Mouse (Mus musculus) T-helper 2 cell (primary cell): ENCODE results near the gene Foxs1.

Experiments used
- in situ Hi-C: fragments of 300-600 bp; cut with MboI, MseI; formaldehyde crosslinking; loops from one replicate; pipeline ENCODE4 v1.15.1; 2025; ENCODE audit warnings: high pct_unique_total_duplicates

The Foxs1 gene

DNA sequence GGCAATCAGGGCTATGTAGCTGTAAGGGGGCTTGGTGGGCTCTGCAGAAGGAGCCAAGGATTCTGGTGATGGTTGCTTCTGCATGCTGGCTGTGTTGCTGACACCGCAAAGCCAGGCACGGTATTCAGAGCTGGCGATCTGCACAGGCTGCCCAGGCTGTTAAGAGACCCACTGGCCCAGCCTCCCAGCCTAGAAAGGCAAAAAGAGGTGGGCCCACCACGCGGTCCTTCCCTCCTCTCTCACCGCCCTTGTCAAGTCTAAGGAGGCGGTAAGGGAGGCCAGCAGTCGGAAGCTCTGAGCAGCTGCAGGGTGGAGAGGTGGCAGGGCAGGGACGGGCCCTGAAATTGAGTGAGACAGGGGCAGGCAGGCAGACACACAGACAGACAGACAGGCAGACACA lies at the start of gene Foxs1:
Foxs1 (minus strand) TSS at position 161 of the 400 bp plus-strand sequence.
- in situ Hi-C loops = no loop called here

DNA sequence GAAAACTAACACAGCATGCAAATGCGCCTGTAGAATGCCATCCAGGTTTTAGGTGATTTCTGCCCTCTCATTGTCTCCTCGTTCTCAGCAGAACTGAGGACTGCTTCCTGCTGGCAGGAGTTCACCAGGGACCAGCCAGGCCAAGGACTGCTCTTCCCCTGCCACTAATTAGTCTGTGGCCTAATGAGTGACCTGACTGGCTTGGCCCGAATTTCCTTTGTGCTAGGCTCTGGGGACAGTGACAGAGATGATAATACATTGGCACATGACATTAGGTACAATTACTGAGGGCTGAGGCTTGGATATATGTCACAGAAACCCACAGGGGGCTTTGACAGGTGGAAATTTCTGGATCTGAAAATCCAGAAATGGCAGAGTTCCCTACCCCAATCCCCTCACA lies 44.0 kb upstream of the Foxs1 start:
- in situ Hi-C loops = no loop called here

DNA sequence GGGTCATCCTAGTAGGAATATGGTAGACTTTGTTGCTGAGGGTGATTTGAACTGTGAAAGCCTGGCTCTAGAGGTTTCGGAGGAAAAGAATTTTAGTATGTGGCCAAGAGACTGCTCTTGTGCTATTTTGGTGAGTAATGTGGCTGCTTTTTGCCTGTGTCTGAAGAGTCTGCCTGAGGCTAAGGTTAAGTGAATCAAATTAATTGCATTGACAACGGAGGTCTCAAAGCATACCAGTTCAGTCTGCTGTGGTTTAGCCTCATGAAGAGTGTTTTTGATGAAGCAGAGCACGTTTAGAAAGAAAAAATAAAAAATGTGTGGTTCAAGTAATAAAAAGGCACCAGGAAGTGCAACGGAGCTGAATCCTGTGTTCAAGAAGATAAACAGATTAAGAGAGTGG lies 32.5 kb upstream of the Foxs1 start:
- in situ Hi-C loops = no loop called here

DNA sequence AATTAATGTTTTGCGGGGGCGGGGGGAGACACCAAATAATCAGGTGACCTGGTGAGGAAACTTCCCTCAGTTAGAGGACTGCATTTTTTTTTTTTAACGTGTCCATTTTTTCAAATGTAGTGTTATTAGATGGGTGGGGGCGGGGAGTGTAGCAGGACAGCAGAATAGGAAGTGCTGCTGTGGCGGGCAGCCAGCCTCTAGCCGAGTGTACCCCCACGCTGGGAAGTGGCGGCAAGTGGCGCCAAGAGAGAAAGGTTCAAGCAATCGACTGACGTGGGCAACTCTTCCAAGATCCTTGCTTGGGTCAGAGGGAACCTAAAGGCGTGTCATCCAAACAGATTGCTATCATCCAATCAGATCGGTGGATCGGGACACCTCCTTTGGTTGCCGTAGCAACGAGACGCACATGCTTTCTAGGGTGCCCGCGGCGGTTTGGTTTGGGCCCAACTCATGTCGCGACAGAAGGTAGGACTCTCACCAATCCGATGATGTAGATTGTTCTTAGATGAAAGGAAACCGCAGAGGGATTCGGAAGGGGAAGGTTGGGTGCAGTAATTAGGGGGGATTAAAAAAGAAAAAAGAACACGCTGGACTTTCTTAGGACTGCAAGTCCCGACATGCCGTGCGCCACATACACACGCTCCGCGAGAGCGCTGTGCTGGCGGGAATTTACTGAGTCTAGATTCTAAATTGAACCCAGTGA lies 29.2 kb upstream of the Foxs1 start, which contains the start of gene Ttll9:
Ttll9 (plus strand) TSS at position 395 of the 703 bp plus-strand sequence.
- in situ Hi-C loops = no loop called here

DNA sequence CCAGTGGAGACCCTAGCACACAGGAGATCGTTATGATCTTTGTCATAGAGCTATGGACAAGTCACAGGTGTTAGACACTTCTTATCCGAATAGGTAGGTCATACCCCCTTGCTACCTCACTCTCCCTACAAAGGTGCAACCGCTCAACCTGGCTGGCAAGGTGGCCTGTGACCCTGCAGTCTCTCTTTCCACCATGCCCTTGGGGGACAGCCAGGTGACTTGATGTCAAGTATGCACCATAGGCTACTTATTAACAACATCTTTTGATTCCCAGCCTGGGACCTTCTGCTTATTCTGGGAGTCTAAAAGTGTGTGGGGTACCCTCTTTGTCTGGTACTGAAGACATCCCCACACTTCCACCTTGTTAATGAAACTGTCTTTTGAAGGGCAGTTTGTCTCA lies 25.1 kb upstream of the Foxs1 start:
- in situ Hi-C loops = no loop called here

DNA sequence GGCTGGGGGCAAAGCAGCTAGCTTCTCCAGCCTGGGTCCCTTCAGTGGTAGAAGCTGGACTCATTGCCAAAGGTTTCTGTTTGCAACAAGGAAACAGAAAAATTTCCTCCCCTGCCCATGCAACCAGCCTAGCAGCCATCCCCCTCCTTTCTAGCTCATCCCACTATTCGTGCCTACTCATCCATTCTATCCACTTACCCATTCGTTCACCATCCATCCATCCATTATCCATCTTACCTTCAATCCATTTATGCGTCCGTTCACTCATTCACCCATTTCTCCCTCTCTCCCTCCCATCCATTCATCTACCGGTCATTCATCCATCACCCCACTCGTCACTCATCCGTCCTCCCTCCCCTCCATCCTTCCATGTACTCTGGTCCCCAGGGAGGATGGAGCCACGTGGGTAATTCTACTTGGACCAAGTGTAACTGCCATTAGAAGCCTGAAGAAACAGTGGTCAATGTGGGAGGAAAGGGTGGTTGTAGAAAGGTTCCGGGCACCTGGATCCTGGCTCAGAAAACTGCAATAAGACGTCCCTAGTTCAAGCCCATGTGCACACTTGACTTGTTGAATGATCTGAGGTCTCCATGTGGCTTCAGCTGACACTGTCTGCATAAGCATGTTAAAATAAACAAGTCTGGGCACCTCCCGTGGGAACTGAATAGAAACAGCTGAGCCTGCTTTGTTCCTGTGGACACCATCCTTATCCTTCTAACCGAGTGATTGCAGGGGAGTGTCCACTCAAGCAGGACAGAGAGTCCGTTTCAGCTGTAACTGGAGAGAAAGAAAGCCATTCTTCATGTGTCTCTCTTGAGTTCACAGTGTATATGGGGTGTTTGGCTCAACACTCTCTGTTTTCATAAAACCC lies 19.1 kb upstream of the Foxs1 start:
- in situ Hi-C loops = no loop called here

DNA sequence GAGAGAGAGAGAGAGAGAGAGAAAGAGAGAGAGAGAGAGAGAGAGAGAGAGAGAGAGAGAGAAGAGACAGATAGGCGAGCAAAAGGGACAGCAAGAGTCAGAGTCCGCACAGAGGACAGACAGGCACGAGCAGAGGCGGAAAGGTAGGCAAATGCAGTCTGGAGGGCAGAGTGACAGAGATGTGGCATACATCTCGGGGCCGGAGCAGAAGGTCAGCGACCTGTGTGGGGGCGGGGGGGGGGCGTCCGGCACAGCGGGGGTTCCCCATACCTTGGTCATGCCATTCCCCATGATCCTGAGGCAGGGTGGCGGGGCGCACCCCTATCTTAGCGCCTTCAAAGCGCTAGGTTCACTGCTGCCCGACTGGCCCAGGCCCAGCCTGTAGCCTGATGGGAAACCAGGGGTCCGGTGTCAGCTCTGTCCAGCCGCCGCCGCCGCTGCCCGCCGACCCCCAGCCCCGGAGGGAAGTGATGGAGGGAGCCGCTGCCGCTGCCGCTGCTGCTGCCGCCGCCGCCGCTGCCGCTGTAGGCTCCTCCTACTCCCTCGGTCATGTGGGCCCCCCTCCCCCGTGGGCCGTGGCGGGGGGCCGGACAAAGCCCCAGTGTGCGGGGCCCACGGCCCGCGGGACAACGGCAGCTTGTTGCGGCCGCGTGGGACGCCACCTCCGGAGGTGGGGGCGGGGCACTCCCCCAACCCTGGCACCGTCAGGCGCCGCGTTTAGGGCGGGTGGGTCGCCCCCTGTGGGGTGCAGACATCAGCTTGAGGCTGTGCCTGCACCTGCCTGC lies 18.2 kb upstream of the Foxs1 start, which contains the start of gene Dusp15:
Dusp15 (minus strand) TSS at position 634 of the 785 bp plus-strand sequence.
- in situ Hi-C loops = no loop called here

DNA sequence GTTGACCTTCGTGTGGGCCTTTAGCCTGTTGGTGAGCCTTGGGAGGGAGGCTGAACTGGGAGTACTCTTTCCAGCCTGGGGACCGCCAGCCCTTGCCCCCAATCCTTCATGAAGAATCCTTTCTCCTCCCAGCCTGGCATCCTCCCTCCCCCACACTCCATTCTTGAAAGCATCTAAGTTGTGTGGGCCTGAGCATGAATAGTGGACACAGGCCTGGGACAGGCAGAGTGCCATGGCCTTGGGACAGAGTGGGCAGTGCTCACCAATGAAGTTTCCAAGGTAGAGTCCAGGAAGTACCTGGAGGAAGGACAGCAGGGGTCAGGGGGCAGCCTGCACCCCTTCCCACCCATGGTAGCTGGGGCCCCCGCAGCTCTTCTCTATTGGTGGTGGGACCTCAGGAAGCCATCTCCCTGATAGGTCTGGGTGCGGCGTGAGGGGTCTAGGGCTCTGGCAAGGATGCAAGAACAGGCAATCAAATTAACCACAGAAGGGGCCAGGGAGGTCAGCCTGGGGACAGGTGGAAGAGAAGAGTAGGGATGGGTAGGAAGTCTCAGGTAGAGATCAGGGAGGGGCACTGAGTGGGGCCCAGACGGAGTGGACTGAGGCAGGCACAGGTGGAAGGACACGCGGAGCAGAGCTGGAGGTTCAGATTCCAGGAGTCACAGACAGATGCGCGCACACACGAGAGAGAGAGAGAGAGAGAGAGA lies 17.5 kb upstream of the Foxs1 start:
- in situ Hi-C loops = no loop called here

DNA sequence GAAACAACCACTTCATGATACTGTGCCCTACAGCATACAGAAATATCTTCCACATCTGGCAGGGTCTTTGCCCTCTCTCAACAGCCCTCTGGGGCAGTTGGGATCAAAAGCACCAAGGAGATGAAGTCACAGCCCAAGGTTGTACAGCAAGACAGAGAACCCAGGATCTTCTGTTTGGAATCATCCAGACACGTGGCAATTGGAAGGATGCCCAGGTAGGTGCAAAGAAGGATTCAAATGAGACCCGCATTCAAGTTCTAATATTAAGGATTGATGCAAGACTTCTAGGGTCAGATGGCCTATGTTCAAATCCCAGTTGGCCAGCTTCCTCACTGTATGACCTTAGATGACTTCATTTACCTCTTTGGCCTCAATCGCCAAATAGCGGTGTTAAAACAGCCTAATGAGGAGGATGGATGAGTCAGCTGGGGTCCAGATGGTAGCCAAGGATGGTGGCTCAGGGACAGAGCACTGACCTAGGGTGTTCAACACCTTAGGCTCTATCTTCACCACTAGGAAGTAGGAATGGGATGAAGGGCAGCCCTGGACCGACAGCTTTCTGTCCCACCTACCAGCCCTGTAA lies 15.5 kb upstream of the Foxs1 start:
- in situ Hi-C loops = no loop called here

DNA sequence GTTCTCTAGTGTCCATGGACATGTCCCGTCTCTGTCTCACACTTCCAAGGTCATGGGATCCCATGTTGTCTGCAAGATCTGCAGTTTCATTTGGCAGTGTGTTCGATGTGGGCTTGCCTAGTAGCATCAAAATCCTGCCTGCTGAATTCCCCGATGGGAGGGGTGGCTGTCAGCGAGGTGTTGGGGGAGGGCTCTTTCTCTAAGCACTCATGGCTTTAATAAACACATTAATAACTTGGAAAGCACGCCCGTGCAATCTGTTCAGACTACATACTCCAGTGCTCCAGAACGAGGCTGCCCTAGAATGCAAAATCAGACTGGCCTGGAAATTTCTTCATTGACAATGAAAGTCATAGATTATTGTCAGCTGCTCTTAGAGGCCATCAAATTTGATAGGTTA lies 14.1 kb upstream of the Foxs1 start:
- in situ Hi-C loops = no loop called here

DNA sequence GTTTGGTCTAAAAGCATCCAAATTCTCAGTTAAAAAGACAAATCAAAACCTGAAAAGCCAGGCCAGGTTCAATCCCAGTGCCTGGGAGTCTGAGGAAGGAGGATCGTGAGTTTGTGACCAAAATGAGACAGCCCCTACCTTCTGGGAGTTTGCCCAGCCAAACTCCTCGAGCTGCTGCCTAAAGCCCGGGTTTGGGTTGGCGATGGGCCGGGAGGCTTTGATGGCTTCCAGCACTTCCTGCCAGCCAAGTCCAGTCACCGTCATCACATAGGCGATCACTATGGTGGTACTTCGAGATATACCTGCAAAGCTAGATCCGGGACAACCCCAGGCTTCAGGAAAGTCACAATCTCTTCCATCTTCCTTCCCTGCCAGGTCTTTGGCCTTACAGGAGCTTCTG lies 11.0 kb upstream of the Foxs1 start:
- in situ Hi-C loops = no loop called here

DNA sequence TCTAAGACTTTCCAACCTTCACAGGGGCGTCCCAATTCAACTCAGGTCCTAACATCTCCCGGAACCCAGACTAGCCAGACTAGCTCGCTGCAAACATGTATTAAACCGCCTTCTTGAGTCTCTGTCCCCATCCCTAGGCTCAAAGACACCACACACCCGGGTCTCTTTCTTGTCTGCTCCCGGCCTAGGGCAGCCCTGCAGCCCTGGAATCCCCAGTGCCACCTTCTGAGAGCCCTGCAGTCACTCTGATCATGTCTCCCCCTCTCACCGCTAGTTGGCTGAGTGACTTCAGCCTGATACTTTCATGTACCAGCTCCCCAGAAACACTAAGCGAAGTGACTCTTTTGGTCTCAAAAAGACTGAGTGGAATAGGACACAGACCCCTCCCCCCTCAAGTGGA lies 10.6 kb upstream of the Foxs1 start:
- in situ Hi-C loops = no loop called here

DNA sequence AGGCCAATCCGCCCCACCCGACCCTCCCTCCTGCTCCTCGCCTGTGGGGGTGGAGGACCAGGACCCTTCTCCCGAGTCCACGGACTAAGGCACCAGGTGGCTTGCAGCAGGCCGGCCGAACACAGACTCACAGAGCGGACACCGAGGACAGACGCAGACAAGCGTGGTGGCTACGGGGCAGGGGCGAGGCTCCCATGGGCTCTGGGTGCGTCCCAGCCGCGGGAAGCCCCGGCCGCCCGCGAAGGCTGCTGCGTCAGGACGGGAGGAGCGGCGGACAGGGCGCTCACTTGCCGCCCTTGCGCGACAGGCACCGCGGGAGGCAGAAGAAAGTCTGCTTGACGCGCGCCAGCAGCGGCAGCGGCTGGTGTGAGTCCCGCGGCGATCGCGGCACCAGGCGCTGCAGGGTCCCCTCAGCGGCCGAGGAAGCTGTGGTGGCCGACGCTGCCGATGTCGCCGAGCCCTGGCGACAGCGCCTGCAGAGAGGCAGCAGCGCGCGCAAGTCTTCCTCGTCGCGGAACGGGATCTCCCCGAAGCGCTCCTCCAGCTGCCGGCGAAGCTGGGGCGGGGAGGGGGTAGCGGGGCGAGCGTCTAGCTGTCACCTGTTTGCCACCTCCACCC lies 10.0 kb upstream of the Foxs1 start:
- in situ Hi-C loops = no loop called here

DNA sequence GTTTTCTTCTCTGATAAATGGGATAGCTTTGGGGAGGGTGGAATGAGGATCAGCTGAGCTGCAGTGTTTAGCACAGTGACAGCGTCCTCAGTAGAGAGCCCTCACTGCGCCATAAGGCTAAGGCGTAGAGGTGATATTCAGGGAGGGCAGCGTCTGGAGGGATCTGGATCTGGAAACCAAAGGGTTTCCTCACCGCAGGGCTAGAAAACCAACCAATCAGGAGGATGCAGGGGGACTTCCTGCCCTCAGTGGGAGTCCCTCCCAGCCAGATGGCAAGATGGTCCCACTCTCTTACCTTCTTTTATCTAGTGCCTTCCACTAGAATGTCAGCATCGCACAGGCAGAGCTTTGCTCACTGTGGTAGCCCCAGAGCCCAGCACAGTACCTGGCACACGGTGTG lies 8.8 kb upstream of the Foxs1 start:
- in situ Hi-C loops = no loop called here

DNA sequence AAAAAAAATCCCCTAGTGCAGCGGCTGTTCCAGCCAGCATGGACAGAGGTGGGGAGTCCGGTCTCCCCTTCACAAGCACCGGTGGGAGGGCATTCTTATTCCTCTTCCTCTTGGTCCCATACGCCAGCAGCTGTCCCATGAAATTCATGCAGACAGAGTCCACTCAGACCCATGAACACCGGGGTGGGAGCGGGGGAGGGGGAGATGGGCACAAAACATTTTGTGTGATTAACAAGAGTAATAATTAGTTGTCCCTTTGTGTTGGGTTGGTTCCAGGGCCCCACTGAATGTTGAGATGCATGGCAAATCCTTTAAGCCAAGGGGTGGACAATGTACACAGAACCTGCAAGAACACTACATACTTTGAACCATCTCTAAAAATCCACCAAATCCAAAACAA lies 8.1 kb upstream of the Foxs1 start:
- in situ Hi-C loops = no loop called here

DNA sequence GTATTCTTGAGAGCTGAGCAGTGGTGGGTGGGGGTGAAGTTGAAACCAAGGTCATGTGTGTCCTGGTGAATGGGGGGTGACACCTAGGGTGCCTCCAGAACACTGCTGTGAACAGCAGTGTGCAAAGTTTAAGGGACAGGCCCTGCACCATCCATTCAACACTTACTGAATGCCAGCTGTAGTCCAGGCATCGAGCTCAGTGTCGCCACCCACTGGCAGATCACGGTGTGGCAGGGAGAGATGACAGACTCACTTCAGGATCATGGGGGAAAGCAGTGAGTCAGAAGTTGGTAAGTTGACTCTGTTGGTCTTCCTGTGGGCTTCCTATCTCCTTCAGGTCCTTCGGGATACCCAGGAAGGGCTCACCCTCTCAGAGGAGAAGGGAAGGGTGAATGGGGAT lies 6.8 kb upstream of the Foxs1 start:
- in situ Hi-C loops = no loop called here

DNA sequence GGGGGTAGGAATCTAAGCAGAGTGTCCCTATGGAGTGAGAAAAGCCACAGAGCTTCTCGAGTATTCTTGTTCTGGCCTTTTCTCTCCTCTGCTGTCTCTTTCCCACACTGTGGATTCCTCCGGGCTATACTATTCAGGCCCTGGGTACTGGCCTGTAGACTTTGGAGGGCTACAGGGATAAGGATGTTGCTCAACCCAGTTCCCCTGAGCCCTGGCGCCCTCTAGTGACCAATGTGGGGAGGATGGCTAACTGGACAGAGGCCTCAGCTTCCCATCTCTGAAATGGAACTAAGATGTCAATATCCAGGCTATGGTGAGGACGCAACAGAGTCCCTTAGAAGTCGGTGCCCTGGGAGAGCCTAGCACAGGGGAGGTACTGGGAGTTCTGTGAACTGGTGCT lies 606 bp upstream of the Foxs1 start:
- in situ Hi-C loops = no loop called here

DNA sequence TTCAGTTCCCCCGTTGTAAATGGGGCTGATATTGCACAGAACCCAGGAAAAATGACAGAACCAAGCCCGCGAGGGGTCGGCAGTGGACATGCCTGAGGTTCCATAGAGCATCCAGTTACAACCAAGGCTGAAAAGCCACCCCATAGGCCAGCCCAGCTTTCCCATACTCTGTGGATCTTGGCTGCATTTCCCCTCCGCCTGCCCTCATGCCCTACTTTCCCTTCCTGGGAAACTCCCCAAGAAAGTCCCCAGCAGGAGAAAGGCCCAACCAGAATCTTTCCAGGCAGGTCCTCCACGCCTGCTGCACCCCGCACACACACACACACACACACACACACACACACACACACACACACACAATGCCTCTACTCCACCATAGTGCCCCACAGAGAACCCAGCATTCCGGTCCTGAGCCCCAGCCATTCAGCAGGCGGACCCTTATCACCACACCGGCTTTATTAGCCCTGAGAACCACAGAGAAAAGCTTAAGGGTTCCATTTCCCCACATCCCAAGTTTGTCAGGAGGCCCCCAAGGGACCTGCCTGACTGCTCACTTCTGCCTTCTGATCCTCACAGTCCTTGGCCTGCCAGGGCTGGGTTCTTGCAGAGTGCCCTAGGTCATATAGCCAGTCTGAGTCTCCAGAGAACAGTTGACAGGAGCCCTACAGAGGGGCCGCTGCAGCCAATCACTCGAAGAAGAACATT lies 1.4 kb downstream of the Foxs1 start:
- in situ Hi-C loops = no loop called here

DNA sequence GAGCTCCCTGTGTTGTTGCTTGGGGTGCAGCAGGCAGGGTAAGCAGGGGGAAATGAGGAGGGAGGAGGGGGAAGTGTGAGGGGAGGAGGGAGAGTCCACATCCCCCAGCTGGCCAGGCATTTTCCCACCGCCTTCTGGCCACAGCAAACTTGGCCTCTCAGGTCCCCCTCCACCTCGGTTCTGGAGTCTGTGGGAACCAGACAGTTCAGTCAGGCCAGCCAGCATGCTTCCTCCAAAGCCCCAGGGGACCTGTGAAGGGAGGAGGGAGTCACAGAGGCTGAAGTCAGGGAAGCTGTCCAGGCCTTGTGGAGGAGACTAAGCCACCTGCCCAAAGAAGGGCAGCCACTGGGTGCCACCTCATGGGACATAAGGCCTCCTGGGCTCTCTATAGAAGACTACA lies 2.7 kb downstream of the Foxs1 start:
- in situ Hi-C loops = no loop called here

DNA sequence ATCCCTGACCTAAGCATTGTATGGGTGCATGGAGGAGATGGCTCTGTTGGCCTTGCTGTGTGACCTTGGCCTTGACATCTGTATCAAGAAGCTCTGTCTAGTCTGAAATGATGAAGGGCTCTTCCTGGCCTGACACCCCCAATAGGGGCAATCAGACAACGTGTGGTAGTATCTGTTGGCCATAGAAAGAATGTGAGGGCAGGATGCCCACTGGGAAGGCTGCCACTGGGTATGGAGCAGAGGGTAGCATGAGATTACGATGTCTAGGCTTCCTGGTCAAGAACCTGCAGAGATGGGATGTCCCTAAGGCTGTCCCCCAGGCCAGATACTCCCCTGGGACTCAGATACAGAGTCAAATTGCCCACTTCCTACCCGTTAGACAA lies 4.0 kb downstream of the Foxs1 start:
- in situ Hi-C loops = no loop called here
